Mouse (Mus musculus) spleen, adult 18-20 months (tissue): Measurements from ENCODE around the gene Lrif1.
A peak's percentile ranks its signal among the peaks of the same experiment; 100 is the strongest.
"Not testable (repeated sequence)": the region's sequence is repeated elsewhere in the genome, so short reads cannot be mapped to it uniquely, and the experiment has no call there.

Experiments used
- DNase-seq, 2 experiments: peaks; one replicate each; pipeline ENCODE4 v3.0.0; 2022; ENCODE audit warnings: mixed read lengths in 2 of 2

Gene Lrif1

DNA sequence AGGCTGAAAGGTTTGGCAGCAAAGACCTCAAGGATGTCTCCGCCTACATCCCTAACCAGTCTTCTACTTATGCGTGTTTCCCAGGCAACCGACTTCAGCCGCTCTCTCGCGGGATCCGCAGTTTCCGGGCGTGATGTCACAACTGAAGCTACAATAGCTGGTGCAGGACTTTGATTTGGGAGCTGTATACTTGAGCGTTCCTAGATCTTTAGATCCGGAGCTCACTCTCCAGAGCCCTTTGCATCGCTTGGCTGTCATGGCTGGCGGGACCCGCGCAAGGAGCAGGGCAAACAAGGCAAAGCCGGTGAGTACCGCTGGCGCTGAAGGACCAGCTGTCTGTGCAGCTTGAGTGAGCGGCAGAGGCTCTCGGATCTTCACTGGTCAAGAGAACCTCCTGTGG, at the start of gene Lrif1:
Lrif1 (plus strand) TSS at position 158 of the 400 bp plus-strand sequence.
- DNase-seq = peak; percentile 57 to 59

GRCm38 (mm10) chr3:106672811-106673210, 12.0 kb upstream of the Lrif1 start:
- DNase-seq = not testable (repeated sequence)

GRCm38 (mm10) chr3:106685381-106685780, 594 bp downstream of the Lrif1 start:
- DNase-seq = no peak

GRCm38 (mm10) chr3:106721397-106722027, 36.7 kb downstream of the Lrif1 start:
- DNase-seq = peak; percentile 90 to 94

DNA sequence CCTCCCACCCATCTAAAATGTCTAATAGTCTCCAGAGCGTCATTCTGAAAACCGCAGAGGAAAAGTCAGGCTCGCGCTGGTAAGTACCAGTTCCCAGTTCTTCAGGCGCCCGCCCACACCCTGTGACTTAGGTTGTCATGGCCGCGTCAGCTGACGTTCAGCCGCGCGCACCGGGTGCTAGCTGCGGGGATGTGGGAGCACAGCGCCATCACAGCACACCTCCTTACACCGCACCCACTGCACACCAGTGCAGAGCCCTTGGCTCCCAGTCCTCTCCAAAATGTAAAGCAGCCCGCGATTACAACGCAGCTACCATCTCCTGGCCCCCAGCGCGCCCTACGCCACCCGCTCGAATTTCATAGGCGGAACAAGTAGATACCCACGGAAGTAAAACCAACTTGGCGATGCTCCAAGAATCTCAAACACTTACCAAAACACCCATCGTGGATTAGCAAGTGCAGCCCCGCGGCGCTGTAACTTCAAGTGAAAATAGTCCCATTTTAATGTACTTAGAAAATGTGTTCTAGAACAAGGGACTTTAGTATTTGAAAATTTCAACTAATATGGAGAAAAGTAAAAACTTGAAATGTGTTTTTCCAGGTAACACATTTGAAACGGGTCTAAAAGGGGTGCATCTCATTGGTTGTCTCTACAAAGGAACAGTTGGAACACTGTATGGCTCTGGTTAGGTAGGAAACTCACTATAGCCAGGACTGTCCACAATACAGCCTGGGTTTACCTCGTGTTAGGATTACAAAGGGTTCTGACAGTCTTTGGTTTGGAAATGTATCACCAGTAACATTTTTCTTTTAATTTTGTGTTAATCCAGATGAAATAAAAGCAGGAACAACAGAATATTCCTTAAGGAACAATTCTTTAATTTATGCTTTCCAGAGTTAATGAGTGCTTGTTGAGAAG, 37.5 kb downstream of the Lrif1 start:
- DNase-seq = peak; percentile 81 to 82

DNA sequence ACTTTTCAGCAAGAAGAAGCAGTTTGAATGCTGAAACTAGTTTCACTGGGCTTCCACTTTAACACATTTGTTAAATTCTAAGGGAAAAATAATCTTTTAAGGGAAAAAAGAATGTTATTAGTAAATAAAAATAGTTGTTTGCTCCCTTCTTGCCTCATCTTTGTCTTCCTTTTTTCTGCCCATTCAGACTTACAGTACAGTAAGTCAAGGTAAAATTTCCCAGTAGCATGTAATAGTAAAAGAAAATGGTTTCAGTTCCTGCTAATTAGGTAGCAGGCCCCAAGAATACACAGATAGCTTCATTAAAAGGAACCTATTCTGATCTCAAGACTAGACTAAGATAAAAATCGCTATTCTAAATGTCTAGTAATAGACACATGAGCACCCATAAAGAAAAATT, 71.1 kb downstream of the Lrif1 start:
- DNase-seq = no peak

DNA sequence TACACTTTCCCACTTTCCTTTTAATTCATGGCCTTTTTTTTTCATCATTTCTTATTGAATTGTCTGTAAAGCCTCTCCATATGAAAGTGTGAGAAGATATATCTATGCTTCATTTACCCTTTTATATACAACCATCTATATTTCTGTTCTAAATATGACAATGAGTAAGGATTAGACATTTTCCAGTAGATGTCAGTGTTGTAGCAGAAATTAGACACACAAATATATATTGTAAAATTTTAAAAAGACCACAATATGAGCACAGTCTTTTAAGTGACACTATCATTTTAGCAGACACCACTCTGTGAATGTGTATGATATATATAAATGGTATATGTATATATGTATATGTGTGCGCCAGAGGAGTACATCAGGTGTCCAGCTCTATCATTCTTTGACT, 87.0 kb downstream of the Lrif1 start:
- DNase-seq = no peak

DNA sequence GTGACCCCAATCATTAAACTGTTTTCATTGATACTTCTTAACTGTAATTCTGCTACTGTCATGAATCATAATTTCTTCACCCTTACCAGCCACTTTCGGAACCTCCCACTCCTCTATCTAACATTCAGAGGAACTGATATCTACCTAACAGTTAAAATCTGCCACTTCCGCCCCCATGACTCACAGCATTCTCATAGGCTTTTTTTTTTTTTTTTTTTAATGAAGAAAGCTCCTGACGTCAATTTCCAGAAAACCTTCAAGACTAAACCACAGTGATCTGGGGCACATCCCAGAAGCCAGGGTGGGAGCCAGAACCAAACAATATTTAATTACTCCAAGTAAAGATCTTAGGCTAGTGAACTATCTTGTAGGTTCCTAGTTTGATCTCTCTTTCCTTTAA, 100.3 kb downstream of the Lrif1 start:
- no peak for DNase-seq
